Mouse (Mus musculus): Measurements from ENCODE around the gene Spata1. TPM values are rescaled to one million over a fixed set of nuclear protein-coding genes. Genes with fewer than 3 reads are reported as not detected.

Spata1 gene
- total and polyA plus RNA-seq, 3 experiments = 1.6 to 20.4 (median 14.9) TPM

GRCm38 (mm10) chr3:146520798-146521651, 21.5 kb upstream of the Spata1 start, which contains the start of gene Rpf1:
Gene Rpf1, minus strand, starts transcription at chr3:146521429.
- TF ChIP-seq GATA2 (IDR thresholded peaks at IDR 0.05; ENCODE audit: borderline replicate concordance, low read depth, low read length) (no peak), GATA1 (IDR thresholded peaks at IDR 0.05; ENCODE audit: borderline replicate concordance, low read length) (no peak)
- ATAC-seq (ENCODE audit: extremely low read depth, insufficient number of reproducible peaks, low FRiP score, poor library complexity, severe bottlenecking) = peak; percentile 97
- peak within 1 kb of the TSS; percentile 88 for H3K4me3 ChIP-seq (ENCODE audit: low read depth, low read length)
- H3K27me3 ChIP-seq (ENCODE audit: insufficient read depth, low read length) = no peaks in the 10 kb centered on the region
- H3K36me3 ChIP-seq (replicated peaks) = peaks cover 31% of the 10 kb centered on the region
- peaks cover 21% of the 10 kb centered on the region for H3K4me1 ChIP-seq (ENCODE audit: insufficient read depth, low read depth, low read length)
- no peaks in the 10 kb centered on the region for H3K9me3 ChIP-seq (replicated peaks)
- peak; percentile 80 for DNase-seq (ENCODE audit: low spot score)

DNA sequence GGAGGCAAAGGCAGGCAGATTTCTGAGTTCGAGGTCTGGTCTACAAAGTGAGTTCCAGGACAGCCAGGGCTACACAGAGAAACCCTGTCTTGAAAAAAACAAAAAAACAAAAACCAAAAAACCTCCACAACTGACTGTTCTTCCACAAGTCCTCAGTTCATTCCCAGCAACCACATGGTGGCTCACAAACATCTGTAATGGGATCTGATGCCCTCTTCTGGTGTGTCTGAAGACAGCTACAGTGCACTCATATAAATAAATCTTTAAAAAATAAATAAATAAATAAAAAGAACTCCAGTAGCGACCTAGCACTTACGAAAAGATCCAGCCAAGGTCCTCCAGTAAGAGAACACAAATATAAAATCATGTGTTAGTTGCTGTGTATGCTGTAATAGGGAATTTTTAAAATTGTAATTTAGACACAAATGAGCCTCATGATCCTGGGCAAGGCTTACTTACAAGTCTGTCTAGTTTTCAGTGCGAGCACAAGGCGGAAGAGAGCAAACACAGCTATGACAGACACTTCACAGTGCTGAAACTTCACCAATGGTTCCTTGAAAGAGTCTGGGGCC, 20.8 kb upstream of the Spata1 start:
- Histone ChIP-seq H3K4me1 (ENCODE audit: insufficient read depth, low read depth, low read length) (peaks cover 20% of the 10 kb centered on the region), H3K36me3 (replicated peaks) (peaks cover 38% of the 10 kb centered on the region), H3K9me3 (replicated peaks) (no peaks in the 10 kb centered on the region), H3K27me3 (ENCODE audit: insufficient read depth, low read length) (no peaks in the 10 kb centered on the region), H3K4me3 (ENCODE audit: low read depth, low read length) (peak overlapping the region; percentile 88)
- no peak for ATAC-seq (ENCODE audit: extremely low read depth, insufficient number of reproducible peaks, low FRiP score, poor library complexity, severe bottlenecking)
- DNase-seq (ENCODE audit: low spot score) = no peak
- TF ChIP-seq GATA2 (IDR thresholded peaks at IDR 0.05; ENCODE audit: borderline replicate concordance, low read depth, low read length) (no peak), TAL1 (conservative IDR thresholded peaks at IDR 0.05; ENCODE audit: low read depth, low read length) (no peak), CTCF (IDR thresholded peaks at IDR 0.05; ENCODE audit: low read depth, low read length) (no peak), POLR2AphosphoS5 (IDR thresholded peaks at IDR 0.05; ENCODE audit: insufficient replicate concordance, low read depth, low read length) (no peak), GATA1 (IDR thresholded peaks at IDR 0.05; ENCODE audit: borderline replicate concordance, low read length) (no peak)

DNA sequence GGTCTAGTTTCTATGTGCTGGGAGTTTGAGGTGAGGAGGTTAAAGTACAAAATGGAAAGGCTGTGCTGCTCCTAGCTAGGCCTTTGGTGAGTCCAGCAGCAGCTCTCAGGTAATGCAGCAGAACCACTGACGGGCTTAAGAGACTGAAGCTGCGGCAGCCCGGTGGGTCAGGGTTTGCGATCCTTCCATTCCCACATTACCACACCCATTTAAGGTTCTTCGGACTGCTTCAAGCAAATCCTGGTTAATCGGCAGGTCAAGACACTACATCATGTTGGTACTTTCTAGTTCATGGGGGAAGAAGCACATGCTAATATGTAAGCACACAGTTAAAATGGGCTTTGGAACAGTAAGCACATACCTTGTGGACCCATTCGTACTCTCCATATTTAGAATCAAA, 7.2 kb upstream of the Spata1 start:
- peaks cover 24% of the 10 kb centered on the region for H3K4me1 ChIP-seq (ENCODE audit: insufficient read depth, low read depth, low read length)
- no peak for TF ChIP-seq TAL1 (conservative IDR thresholded peaks at IDR 0.05; ENCODE audit: low read depth, low read length)
- no peak for TF ChIP-seq CTCF (IDR thresholded peaks at IDR 0.05; ENCODE audit: low read depth, low read length)
- TF ChIP-seq GATA2 (IDR thresholded peaks at IDR 0.05; ENCODE audit: borderline replicate concordance, low read depth, low read length) = no peak
- TF ChIP-seq GATA1 (IDR thresholded peaks at IDR 0.05; ENCODE audit: borderline replicate concordance, low read length) = no peak
- no peak for TF ChIP-seq POLR2AphosphoS5 (IDR thresholded peaks at IDR 0.05; ENCODE audit: insufficient replicate concordance, low read depth, low read length)
- ATAC-seq (ENCODE audit: extremely low read depth, insufficient number of reproducible peaks, low FRiP score, poor library complexity, severe bottlenecking) (no peak), DNase-seq (ENCODE audit: low spot score) (no peak)
- peaks cover 85% of the 10 kb centered on the region for H3K36me3 ChIP-seq (replicated peaks)
- no peaks in the 10 kb centered on the region for H3K27me3 ChIP-seq (ENCODE audit: insufficient read depth, low read length)
- no peaks in the 10 kb centered on the region for H3K9me3 ChIP-seq (replicated peaks)
- no peak overlapping the region for H3K4me3 ChIP-seq (ENCODE audit: low read depth, low read length)

DNA sequence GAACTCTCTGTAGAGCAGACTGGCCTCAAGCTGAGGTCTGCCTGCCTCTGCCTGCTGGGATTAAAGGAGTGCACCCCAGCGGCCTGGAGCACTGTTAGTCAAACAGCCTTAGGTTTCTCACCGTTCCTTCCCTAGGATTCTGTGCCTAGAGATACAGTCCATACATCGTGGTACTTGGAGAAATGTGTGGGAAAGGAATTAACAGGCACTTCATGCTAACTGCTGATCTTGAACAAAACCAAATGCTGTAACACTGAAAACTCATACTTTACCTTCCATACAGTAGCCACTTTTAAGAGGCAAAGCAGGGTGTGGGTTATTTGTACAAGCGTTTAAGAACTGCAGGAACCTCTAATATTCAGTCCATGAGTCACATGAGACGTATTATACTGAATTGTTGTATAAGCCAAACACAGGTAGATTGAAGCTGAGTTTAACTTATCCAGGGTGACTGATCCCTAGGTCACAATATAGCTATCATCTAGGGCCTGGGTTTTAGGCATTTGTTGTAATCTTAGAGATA, 2.1 kb upstream of the Spata1 start:
- H3K36me3 ChIP-seq (replicated peaks) = peaks cover 45% of the 10 kb centered on the region
- TF ChIP-seq POLR2AphosphoS5 (IDR thresholded peaks at IDR 0.05; ENCODE audit: insufficient replicate concordance, low read depth, low read length) = no peak
- no peak for TF ChIP-seq GATA1 (IDR thresholded peaks at IDR 0.05; ENCODE audit: borderline replicate concordance, low read length)
- TF ChIP-seq TAL1 (conservative IDR thresholded peaks at IDR 0.05; ENCODE audit: low read depth, low read length) = no peak
- no peak for TF ChIP-seq GATA2 (IDR thresholded peaks at IDR 0.05; ENCODE audit: borderline replicate concordance, low read depth, low read length)
- no peak for TF ChIP-seq CTCF (IDR thresholded peaks at IDR 0.05; ENCODE audit: low read depth, low read length)
- ATAC-seq (ENCODE audit: extremely low read depth, insufficient number of reproducible peaks, low FRiP score, poor library complexity, severe bottlenecking) = no peak
- H3K4me3 ChIP-seq (ENCODE audit: low read depth, low read length) = peak overlapping the region; percentile 89; the same call in 1 of the 2 replicates
- H3K9me3 ChIP-seq (replicated peaks) = no peaks in the 10 kb centered on the region
- no peak for DNase-seq (ENCODE audit: low spot score)
- no peaks in the 10 kb centered on the region for H3K27me3 ChIP-seq (ENCODE audit: insufficient read depth, low read length)
- H3K4me1 ChIP-seq (ENCODE audit: insufficient read depth, low read depth, low read length) = peaks cover 41% of the 10 kb centered on the region

DNA sequence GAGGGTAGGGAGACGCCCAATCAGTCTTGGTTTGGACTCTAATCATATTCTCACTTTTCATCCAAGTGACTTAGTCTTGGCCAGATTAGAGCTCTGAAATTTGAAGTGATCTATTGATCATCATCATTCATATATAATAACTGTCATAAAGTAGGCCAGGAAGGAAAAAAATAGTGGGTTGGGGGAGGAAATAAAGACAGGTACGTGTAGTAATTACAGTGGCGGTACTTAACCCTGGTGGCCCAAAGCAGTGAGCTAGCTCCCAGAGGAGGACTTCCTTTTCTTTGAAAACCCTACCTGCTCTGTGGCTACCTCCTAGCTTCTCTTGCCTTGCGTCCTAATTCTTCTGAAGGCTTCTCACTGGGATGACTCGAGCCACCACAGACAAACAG, 1.3 kb upstream of the Spata1 start:
- no peaks in the 10 kb centered on the region for H3K27me3 ChIP-seq (ENCODE audit: insufficient read depth, low read length)
- no peak for DNase-seq (ENCODE audit: low spot score)

More for the DNA sequence above, 1.3 kb upstream of the Spata1 start:
- TF ChIP-seq GATA2 (IDR thresholded peaks at IDR 0.05; ENCODE audit: borderline replicate concordance, low read depth, low read length) (no peak), CTCF (IDR thresholded peaks at IDR 0.05; ENCODE audit: low read depth, low read length) (no peak), POLR2AphosphoS5 (IDR thresholded peaks at IDR 0.05; ENCODE audit: insufficient replicate concordance, low read depth, low read length) (no peak), GATA1 (IDR thresholded peaks at IDR 0.05; ENCODE audit: borderline replicate concordance, low read length) (no peak), TAL1 (conservative IDR thresholded peaks at IDR 0.05; ENCODE audit: low read depth, low read length) (no peak)
- ATAC-seq (ENCODE audit: extremely low read depth, insufficient number of reproducible peaks, low FRiP score, poor library complexity, severe bottlenecking) = no peak
- Histone ChIP-seq H3K9me3 (replicated peaks) (no peaks in the 10 kb centered on the region), H3K4me1 (ENCODE audit: insufficient read depth, low read depth, low read length) (peaks cover 41% of the 10 kb centered on the region), H3K4me3 (ENCODE audit: low read depth, low read length) (peak overlapping the region; percentile 89), H3K36me3 (replicated peaks) (peaks cover 37% of the 10 kb centered on the region)

Data from G1E (cell line).